Mouse (Mus musculus): Measurements from ENCODE around the gene Sco1. TPM values are rescaled to one million over a fixed set of nuclear protein-coding genes. Genes with fewer than 3 reads are reported as not detected.

Gene Sco1
- polyA plus RNA-seq, 2 experiments = 2.9 to 4.8 TPM

DNA sequence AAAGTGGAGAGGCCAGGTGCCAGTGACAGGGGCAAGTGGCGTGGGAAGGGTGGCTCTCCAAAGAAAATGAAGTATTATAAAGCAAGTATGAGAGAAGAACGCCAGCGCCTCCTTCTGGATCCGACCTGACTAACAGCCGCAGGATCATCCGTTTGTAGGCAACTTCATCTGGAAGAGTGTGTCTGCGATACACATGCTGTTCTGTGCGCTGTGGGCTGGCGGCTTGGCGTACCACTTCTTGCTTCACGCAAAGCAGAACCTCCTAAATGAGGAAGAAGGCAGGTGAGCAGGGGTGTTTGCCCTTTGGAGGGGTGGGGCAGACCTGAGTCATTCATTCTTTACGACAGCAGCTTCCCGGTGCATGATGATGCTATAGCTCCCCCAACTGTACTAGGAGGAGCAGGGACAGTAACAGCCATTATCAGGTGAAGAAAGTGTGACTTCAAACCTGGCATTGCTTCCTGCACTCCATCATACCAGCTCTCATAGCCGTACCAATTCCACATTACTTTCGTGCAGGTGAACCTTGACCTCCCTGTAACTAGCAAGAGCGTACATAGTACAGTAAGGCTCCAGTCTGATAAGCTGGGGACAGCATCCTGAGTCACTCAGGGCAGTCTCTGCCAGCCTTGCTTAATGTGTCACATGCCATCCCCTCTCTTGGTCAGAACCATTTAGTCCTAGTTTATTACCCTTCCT lies 21.4 kb upstream of the Sco1 start:
- no peaks in the 10 kb centered on the region for H3K27me3 ChIP-seq (ENCODE audit: control insufficient read depth, insufficient read depth, low read length)
- no peak overlapping the region for H3K9ac ChIP-seq (replicated peaks)
- no peaks in the 10 kb centered on the region for H3K9me3 ChIP-seq (ENCODE audit: control insufficient read depth, low read length)
- H3K4me2 ChIP-seq (ENCODE audit: low read depth) = no peak overlapping the region
- TF ChIP-seq EP300 (IDR thresholded peaks at IDR 0.05; ENCODE audit: low read depth) (no peak), CTCF (IDR thresholded peaks at IDR 0.05; ENCODE audit: low read depth) (peak; percentile 45)
- peaks cover 0 to 5% of the 10 kb centered on the region in 2 experiments; a peak in 2 of 4 replicates for H3K4me1 ChIP-seq (replicated peaks; ENCODE audit: control insufficient read depth in 2 of 2, insufficient read depth in 2 of 2, low read length in 1 of 2)
- 47% methylated on average over 16 of the region's 16 CpGs for WGBS (ENCODE audit: insufficient replicate concordance)
- H3K27ac ChIP-seq = no peak overlapping the region
- no peak for ATAC-seq (ENCODE audit: insufficient read depth)
- H3K4me3 ChIP-seq (ENCODE audit: insufficient read depth in 1 of 2, low read depth in 2 of 2, low read length in 2 of 2) = no peak overlapping the region
- DNase-seq (ENCODE audit: low read depth in 3 of 3, low spot score in 3 of 3) = no peak
- no peaks in the 10 kb centered on the region for H3K36me3 ChIP-seq (replicated peaks; ENCODE audit: control insufficient read depth, insufficient read depth, low read depth)

DNA sequence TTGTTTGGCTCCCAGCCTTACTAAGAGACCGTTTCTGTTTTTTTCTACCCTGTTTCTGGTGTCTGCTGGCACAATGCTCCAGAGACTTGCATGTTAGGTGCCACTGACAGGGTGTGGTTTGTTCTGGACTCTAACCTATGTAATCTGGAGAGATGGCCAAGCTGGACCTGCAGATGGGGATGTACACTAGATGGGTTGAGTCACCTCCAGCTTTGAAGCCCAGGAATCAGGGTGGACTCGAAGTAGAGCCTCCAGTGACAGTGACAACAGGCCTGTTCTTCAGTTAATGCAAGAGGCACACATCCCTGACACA lies 20.9 kb upstream of the Sco1 start:
- 45% methylated on average over 2 of the region's 2 CpGs for WGBS (ENCODE audit: insufficient replicate concordance)
- ATAC-seq (ENCODE audit: insufficient read depth) = no peak
- H3K4me2 ChIP-seq (ENCODE audit: low read depth) = no peak overlapping the region

DNA sequence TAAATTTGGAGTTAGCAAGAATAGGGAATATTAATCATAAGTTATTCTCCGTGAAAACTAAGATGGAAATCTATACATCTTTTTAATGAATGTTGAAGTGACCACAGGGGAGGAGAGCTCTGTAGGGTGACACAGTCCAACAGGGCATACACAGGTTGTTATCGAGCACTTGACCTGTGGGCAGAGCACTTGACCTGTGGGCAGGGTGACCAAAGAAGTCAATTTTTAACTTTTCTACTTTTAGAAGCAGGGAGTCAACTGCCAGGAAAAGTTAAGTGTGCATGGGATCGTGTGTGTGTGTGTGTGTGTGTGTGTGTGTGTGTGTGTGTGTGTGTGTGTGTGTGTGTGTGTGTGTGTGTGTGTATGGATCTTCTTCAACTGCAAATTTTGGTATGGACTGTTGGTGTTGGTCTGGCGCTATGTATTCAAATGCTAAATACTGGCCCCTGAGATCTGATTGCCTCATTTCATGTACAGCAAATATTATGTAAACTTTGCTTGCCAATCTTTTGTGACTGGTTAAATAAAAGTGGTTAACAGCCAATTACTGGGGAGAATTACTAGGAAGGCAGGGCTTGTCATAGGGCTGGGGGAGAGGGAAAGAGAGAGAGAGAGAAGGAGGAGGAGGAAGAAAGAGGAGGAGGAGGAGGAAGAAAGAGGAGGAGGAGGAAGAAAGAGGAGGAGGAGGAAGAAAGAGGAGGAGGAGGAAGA lies 17.5 kb upstream of the Sco1 start:
- H3K36me3 ChIP-seq (replicated peaks; ENCODE audit: control insufficient read depth, insufficient read depth, low read depth) = peaks cover 2% of the 10 kb centered on the region
- TF ChIP-seq CTCF (IDR thresholded peaks at IDR 0.05; ENCODE audit: low read depth) (no peak), EP300 (IDR thresholded peaks at IDR 0.05; ENCODE audit: low read depth) (no peak)
- H3K4me3 ChIP-seq (ENCODE audit: insufficient read depth in 1 of 2, low read depth in 2 of 2, low read length in 2 of 2) = no peak overlapping the region
- ATAC-seq (ENCODE audit: insufficient read depth) (peak; percentile 71; the same call in 1 of the 2 replicates), DNase-seq (ENCODE audit: low read depth in 3 of 3, low spot score in 3 of 3) (no peak)
- WGBS (ENCODE audit: insufficient replicate concordance) = 52% methylated on average over 4 of the region's 4 CpGs
- no peaks in the 10 kb centered on the region for H3K27me3 ChIP-seq (ENCODE audit: control insufficient read depth, insufficient read depth, low read length)
- H3K9ac ChIP-seq (replicated peaks) = no peak overlapping the region
- H3K9me3 ChIP-seq (ENCODE audit: control insufficient read depth, low read length) = no peaks in the 10 kb centered on the region
- H3K4me1 ChIP-seq (replicated peaks; ENCODE audit: control insufficient read depth in 2 of 2, insufficient read depth in 2 of 2, low read length in 1 of 2) = peaks cover 0 to 5% of the 10 kb centered on the region in 2 experiments; a peak in 2 of 4 replicates
- no peak overlapping the region for H3K27ac ChIP-seq
- H3K4me2 ChIP-seq (ENCODE audit: low read depth) = no peak overlapping the region

More for the DNA sequence above, 20.9 kb upstream of the Sco1 start:
- DNase-seq (ENCODE audit: low read depth in 3 of 3, low spot score in 3 of 3) = no peak
- Histone ChIP-seq H3K36me3 (replicated peaks; ENCODE audit: control insufficient read depth, insufficient read depth, low read depth) (no peaks in the 10 kb centered on the region), H3K9me3 (ENCODE audit: control insufficient read depth, low read length) (no peaks in the 10 kb centered on the region), H3K4me3 (ENCODE audit: insufficient read depth in 1 of 2, low read depth in 2 of 2, low read length in 2 of 2) (no peak overlapping the region), H3K9ac (replicated peaks) (no peak overlapping the region), H3K4me1 (replicated peaks; ENCODE audit: control insufficient read depth in 2 of 2, insufficient read depth in 2 of 2, low read length in 1 of 2) (peaks cover 0 to 5% of the 10 kb centered on the region in 2 experiments; a peak in 2 of 4 replicates), H3K27me3 (ENCODE audit: control insufficient read depth, insufficient read depth, low read length) (no peaks in the 10 kb centered on the region), H3K27ac (no peak overlapping the region)
- TF ChIP-seq CTCF (IDR thresholded peaks at IDR 0.05; ENCODE audit: low read depth) (no peak), EP300 (IDR thresholded peaks at IDR 0.05; ENCODE audit: low read depth) (no peak)

DNA sequence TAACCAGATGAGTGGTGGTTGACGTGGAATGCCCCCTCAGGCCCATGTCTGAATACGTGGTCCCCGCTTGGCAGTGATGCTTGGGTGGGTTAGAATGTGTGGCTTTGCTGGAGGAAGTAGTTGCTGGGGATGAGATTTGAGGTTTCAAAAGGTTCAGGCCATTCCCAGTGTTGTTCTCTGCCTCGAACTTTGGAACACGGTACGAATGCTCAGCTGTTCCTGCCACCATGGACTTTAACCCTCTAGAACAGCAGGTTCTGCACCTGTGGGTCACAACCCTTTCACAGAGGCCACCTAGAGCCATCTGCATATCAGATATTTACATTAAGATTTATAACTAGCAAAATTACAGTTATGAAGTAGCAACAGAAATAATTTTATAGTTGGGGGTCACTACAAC lies 16.2 kb upstream of the Sco1 start:
- Histone ChIP-seq H3K4me3 (ENCODE audit: insufficient read depth in 1 of 2, low read depth in 2 of 2, low read length in 2 of 2) (no peak overlapping the region), H3K36me3 (replicated peaks; ENCODE audit: control insufficient read depth, insufficient read depth, low read depth) (peaks cover 2% of the 10 kb centered on the region), H3K27ac (no peak overlapping the region), H3K4me1 (replicated peaks; ENCODE audit: control insufficient read depth in 2 of 2, insufficient read depth in 2 of 2, low read length in 1 of 2) (peaks cover 0 to 2% of the 10 kb centered on the region in 2 experiments; a peak in 1 of 4 replicates), H3K9ac (replicated peaks) (no peak overlapping the region), H3K27me3 (ENCODE audit: control insufficient read depth, insufficient read depth, low read length) (no peaks in the 10 kb centered on the region), H3K4me2 (ENCODE audit: low read depth) (no peak overlapping the region), H3K9me3 (ENCODE audit: control insufficient read depth, low read length) (no peaks in the 10 kb centered on the region)
- WGBS (ENCODE audit: insufficient replicate concordance) = 73% methylated on average over 6 of the region's 6 CpGs
- no peak for DNase-seq (ENCODE audit: low read depth in 3 of 3, low spot score in 3 of 3)
- ATAC-seq (ENCODE audit: insufficient read depth) = no peak
- TF ChIP-seq EP300 (IDR thresholded peaks at IDR 0.05; ENCODE audit: low read depth) (no peak), CTCF (IDR thresholded peaks at IDR 0.05; ENCODE audit: low read depth) (no peak)

DNA sequence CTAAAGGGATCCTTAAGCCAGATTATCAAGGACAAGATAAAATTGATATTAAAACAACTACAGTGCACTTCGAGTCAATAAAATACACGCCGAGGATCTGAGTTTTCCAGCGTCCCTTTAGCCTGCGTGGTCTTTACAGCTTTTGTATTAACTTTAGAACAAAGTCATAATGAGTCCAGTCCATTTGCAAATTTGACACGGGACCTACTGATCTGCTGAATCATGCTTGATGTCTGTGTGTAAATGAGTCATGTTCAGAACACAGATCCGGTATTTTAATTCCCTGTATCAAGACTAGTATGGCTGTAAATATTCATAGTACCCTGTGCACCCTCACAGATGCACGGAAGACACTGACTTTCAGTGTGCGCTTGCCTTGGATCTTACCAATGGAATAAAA lies 15.6 kb upstream of the Sco1 start:
- ATAC-seq (ENCODE audit: insufficient read depth) = no peak
- Histone ChIP-seq H3K36me3 (replicated peaks; ENCODE audit: control insufficient read depth, insufficient read depth, low read depth) (peaks cover 2% of the 10 kb centered on the region), H3K9me3 (ENCODE audit: control insufficient read depth, low read length) (no peaks in the 10 kb centered on the region), H3K27ac (no peak overlapping the region), H3K4me1 (replicated peaks; ENCODE audit: control insufficient read depth in 2 of 2, insufficient read depth in 2 of 2, low read length in 1 of 2) (no peaks in the 10 kb centered on the region), H3K4me2 (ENCODE audit: low read depth) (no peak overlapping the region), H3K9ac (replicated peaks) (no peak overlapping the region), H3K27me3 (ENCODE audit: control insufficient read depth, insufficient read depth, low read length) (no peaks in the 10 kb centered on the region), H3K4me3 (ENCODE audit: insufficient read depth in 1 of 2, low read depth in 2 of 2, low read length in 2 of 2) (no peak overlapping the region)
- DNase-seq (ENCODE audit: low read depth in 3 of 3, low spot score in 3 of 3) = no peak
- no peak for TF ChIP-seq CTCF (IDR thresholded peaks at IDR 0.05; ENCODE audit: low read depth)
- no peak for TF ChIP-seq EP300 (IDR thresholded peaks at IDR 0.05; ENCODE audit: low read depth)
- WGBS (ENCODE audit: insufficient replicate concordance) = 81% methylated on average over 9 of the region's 9 CpGs
